Mouse (Mus musculus) left cerebral cortex, adult 18-20 months (tissue): ENCODE results near the gene Sort1. TPM values are rescaled to one million over a fixed set of nuclear protein-coding genes. Genes with fewer than 3 reads are reported as not detected.

ENCODE experiments used
- DNase-seq, 2 experiments: peaks; one replicate each; pipeline ENCODE4 v3.0.0; 2021 to 2022; ENCODE audit warnings: low spot score in 2 of 2, mixed read lengths in 1 of 2
- total RNA-seq, 2 experiments: library from RNA; stranded (reverse); gene quantifications; 2 replicates each; pipeline ENCODE4 v1.2.3; 2021

Sort1 gene
- total RNA-seq, 2 experiments from 2014 or later, result 305 to 320 TPM

GRCm38 (mm10) chr3:108381945-108382875 lies 98.3 kb downstream of the Sort1 start:
- no peak for DNase-seq

- peak; percentile 86 to 91 for DNase-seq
Observed at GRCm38 (mm10) chr3:108383485-108384354, 99.8 kb downstream of the Sort1 start, which contains the start of gene Psrc1. Psrc1 (plus strand) TSS chr3:108383839.

GRCm38 (mm10) chr3:108384425-108384824 lies 100.5 kb downstream of the Sort1 start:
- no peak for DNase-seq

GRCm38 (mm10) chr3:108386186-108386585 lies 102.3 kb downstream of the Sort1 start:
- peak; percentile 75 to 86 for DNase-seq

GRCm38 (mm10) chr3:108389111-108389545 lies 105.2 kb downstream of the Sort1 start:
- DNase-seq, result peak; percentile 98 to 99

- DNase-seq, result no peak
Observed at GRCm38 (mm10) chr3:108392299-108392698, 108.4 kb downstream of the Sort1 start.

GRCm38 (mm10) chr3:108392793-108393192 lies 108.9 kb downstream of the Sort1 start:
- no peak for DNase-seq

GRCm38 (mm10) chr3:108398281-108398680 lies 114.4 kb downstream of the Sort1 start:
- DNase-seq, result no peak

GRCm38 (mm10) chr3:108400442-108400841 lies 116.6 kb downstream of the Sort1 start:
- DNase-seq, result no peak

- DNase-seq, result peak; percentile 78 to 79
Observed at GRCm38 (mm10) chr3:108401692-108402527, 118.0 kb downstream of the Sort1 start.

GRCm38 (mm10) chr3:108402528-108402920 lies 118.6 kb downstream of the Sort1 start:
- no peak for DNase-seq

GRCm38 (mm10) chr3:108405536-108406305 lies 121.8 kb downstream of the Sort1 start:
- peak; percentile 59 to 77 for DNase-seq

GRCm38 (mm10) chr3:108406306-108406885 lies 122.5 kb downstream of the Sort1 start:
- peak; percentile 52 to 70 for DNase-seq

- no peak for DNase-seq
Observed at GRCm38 (mm10) chr3:108408517-108409008, 124.7 kb downstream of the Sort1 start.

GRCm38 (mm10) chr3:108409656-108410358 lies 125.9 kb downstream of the Sort1 start:
- DNase-seq, result no peak

GRCm38 (mm10) chr3:108410359-108410714 lies 126.5 kb downstream of the Sort1 start:
- DNase-seq, result no peak
